Mouse (Mus musculus) embryo, embryonic 10 days (tissue): Measurements from ENCODE around the gene Smg5.
"Not testable (repeated sequence)": the region's sequence is repeated elsewhere in the genome, so short reads cannot be mapped to it uniquely, and the experiment has no call there.

Source experiments
- DNase-seq: peaks from one replicate; pipeline ENCODE4 v3.0.0-alpha.2; 2015; ENCODE audit warnings: low spot score

Gene Smg5

DNA sequence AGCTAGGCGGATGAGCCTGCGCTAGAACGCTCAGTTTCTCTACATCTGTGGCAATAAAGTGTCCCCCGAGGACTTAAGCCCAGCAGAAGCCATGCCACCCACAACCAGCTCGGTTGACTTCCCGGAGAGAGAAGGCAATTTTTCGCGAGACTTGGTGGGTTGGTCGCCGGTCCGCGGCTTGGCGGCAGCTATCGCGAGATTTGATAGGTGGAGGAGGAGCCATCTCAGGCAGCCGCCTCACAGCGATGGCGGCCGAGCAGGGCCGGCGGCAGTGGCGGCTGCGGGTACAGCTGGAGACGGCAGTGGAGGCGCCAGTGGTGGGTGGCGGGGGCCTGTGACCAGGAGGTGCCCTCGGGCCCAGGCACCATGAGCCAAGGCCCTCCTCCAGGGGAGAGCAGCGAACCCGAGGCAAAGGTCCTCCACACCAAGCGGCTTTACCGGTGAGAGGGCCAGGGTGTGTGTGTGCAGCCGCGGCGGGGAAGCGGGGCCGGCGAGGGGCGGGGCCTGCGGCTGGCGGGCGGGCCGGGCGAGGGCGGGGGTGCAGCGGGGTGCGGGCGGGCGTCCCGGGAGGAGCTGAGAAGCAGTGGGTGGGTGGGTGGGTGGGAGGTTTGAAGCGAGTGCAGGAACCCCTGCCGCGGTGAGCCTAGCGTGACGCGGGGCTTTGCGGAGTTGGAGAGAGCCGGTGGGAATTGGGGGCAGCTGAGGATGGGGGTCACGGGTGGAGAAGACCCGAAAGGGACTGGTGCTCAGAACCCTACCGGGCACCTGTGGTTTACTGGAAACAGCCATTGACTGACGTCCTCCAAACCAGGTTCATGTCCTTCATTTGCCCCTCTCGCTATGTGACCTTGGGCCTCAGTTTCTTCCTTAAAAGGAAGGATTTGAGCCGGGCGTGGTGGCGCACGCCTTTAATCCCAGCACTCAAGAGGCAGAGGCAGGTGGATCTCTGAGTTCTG is at the start of gene Smg5, which contains the start of gene Tmem79:
Smg5 (plus strand) TSS at position 203 of the 956 bp plus-strand sequence.
Tmem79 (minus strand) TSS at position 91 of the 956 bp plus-strand sequence.
- DNase-seq = peak; percentile 98

DNA sequence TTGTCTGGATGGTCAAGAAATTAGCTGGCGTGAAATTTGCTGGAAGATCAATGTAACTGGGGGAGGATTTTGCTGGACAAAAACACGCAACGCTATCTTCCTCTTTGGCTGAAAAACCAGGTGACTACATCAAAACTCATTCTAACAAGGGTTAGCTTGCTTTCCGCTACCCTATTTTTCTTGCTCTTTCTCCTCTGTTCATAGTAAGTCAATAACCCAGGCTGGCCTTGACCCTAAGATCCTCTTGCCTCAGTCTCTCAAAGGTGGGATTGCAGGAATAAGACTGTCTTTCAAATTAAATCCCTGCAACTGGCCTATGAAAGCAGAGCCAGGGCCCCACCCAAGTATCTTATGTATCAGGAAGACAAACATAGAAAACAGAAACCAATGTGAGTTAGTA is 49.0 kb upstream of the Smg5 start, which contains the start of gene Gm38392:
Gm38392 (minus strand) TSS at position 101 of the 400 bp plus-strand sequence.
- DNase-seq = no peak

DNA sequence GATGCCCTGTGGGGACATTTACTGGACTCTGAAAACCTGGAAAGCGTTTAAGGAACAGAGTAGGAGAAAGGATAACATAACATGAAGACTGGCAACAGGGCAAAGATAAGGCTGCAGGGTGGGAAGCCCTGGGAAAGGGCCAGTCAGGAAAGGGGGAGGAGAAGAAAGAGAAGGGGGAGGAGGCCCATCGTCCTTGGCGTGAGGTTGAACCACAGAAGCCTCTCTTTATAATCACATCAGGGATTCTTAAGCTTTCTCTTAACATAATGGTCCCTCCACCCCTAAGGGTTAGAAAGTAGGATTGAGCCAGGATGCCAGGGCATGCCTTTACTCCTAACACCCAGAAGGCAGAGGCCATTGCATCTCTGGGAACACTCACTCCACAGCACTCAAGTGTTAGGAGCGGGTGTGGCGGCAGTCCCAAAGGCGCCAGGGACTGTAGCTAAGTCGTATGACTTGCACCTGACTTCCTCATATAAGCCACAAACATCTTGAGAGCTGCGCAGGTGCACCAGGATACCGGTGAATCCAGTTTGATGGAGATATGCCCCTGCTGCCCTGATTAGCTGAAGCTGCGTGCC is 47.8 kb upstream of the Smg5 start:
- DNase-seq = not testable (repeated sequence)

GRCm38 (mm10) chr3:88291970-88292369 is 44.1 kb upstream of the Smg5 start:
- peak; percentile 33 for DNase-seq

- DNase-seq = not testable (repeated sequence)
Observed at GRCm38 (mm10) chr3:88295272-88295671, 40.8 kb upstream of the Smg5 start.

DNA sequence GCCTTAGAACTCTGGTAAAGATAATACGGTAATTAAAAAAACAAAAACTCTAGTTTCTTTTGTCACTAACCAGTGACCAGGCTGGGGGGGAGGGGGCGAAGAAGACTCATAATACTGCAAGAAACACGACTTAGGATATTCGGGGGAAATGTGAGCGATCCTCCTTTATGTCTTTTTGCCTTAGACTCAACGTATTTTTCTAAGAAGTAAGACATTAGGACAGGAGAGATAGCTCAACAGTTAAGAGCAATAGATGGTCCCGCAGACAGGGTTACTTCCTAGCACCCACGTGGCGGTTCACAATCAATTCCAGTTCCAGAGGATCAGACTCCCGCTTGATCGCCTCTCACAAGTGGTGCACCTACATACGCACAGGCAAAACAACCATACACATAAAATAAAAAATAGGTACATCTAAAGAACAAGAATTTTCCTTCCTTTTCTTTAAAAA is 39.9 kb upstream of the Smg5 start:
- no peak for DNase-seq

DNA sequence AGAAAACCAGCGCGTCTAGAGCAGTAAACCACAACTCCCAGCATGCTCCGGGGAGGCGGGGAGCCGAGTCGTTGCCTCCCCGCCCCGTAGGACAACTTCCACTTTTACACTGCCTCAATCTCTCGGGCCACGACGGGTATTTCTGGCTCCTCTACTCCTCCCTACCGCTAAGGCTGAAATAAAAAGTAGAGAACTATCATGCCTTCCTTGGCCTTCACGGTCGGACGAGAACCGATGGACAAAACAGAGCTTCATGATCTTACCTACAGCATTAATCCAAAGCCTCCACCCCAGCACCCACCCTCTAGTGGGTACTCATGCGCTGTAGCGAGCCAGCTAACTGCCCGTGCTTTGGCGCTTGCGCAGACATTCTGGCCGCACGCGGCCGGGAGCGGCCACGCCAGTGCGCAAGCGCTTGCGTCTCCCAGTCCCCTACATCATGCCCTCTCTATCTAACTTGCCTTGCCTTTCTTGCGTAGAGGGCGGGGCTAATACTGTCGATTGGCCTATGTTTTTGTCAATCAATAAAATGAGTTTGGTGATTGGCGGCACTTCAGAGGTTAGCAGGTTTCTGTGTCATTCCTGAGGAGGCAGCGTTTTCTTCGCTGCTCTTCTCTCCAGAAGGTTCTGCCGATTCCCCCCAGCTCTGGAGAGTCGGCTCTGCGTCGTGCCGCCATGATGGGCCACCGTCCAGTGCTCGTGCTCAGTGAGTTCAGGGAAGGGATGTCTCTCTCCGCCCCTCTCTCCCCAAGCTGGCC is 39.3 kb upstream of the Smg5 start, which contains the start of the genes Tsacc and Cct3:
Tsacc (minus strand) TSS at position 439 of the 758 bp plus-strand sequence.
Cct3 (plus strand) TSS at position 556 of the 758 bp plus-strand sequence.
- peak; percentile 98 for DNase-seq

- no peak for DNase-seq
Observed at GRCm38 (mm10) chr3:88297321-88297851, 38.7 kb upstream of the Smg5 start.

DNA sequence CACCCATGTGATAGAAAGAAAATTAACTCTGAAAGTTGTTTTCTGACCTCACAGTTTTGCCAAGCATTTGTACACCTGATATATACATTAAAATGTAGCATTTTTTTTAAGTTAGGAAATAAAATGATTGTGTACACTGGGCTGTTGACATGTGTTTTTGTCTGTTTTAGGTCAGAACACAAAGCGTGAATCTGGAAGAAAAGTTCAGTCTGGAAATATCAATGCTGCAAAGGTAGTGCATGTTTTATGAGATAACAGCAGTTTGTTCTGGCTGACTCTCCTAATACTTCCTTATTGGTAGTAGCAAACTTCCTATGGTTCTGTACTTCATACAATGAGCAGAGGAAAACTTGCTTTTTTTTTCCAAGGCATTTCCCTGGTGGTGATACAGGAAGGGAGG is 36.9 kb upstream of the Smg5 start:
- no peak for DNase-seq

GRCm38 (mm10) chr3:88324951-88325405 is 11.1 kb upstream of the Smg5 start, which contains the start of gene Glmp:
TSS of gene Glmp (plus strand) at chr3:88325023.
- peak; percentile 82 for DNase-seq

GRCm38 (mm10) chr3:88328956-88329355 is 7.1 kb upstream of the Smg5 start:
- DNase-seq = no peak

DNA sequence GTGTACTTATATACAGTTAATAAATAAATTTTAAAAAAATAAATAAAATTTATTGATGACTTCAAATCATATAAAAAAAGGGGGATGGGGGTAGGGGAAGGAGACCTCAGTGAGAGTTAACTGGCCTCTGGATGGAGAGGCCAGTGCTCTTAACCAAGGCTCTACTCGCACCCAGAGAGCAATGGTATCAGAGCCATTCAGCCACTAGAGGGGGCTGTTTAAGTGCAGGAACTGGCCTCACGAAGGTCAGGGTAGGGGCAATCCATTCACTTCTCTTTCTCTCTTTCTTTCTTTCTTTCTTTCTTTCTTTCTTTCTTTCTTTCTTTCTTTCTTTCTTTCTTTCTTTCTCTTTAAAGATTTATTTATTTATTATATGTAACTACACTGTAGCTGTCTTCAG is 4.8 kb upstream of the Smg5 start:
- peak; percentile 69 for DNase-seq

- no peak for DNase-seq
Observed at GRCm38 (mm10) chr3:88334029-88334658, 1.9 kb upstream of the Smg5 start.

DNA sequence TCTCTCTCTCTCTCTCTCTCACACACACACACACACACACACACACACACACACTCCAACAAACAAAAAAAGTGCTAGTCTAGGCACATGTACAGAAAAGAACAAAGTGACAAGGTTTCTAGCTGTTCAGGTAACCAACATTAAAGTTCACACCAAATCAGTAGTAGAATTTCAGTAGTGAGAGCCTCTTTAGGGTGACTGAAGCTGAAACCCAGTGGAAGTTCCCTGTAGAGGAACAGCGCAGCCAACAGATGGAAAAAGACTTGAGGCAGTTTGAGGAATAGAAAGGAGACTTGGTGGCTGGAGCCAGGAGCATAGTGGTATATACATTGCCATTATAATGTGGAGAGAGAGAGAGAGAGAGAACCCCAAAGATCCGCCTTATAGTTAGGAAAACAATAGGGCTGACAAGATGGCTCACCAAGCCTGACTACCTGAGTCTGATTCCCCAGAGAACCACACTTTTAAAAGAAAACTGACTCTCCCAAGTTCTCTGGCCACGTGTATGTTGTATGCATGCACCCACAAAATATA is 1.1 kb upstream of the Smg5 start:
- peak; percentile 10 for DNase-seq

DNA sequence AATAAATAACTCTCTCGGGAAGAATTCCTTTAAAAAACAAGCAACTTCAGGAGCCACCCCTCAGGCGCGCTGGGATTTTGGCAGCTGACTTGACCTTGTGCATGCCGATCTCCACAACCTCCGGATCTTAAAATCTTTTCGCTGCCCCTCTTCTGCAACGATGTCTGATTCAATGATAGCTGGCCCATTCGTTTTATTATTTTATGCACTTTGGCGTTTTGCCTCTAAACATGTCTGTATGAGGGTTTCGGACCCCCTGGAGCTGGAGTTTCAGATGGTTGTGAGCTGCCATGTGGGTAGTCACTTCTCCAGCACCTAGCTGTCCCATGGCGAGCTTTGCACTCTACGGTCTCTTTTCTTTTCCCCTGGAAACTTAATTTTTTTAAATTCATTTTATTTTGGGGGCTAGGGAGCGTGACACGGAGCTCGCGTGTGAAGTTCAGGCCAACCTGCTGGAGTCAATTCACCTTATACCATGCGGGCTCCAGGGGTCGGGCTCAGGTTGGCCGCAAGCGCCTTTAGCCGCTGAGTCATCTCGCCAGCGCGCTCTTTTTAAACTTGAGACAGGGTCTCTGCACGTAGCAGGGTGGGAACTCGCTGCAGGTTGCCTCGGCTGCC is 515 bp upstream of the Smg5 start:
- no peak for DNase-seq

DNA sequence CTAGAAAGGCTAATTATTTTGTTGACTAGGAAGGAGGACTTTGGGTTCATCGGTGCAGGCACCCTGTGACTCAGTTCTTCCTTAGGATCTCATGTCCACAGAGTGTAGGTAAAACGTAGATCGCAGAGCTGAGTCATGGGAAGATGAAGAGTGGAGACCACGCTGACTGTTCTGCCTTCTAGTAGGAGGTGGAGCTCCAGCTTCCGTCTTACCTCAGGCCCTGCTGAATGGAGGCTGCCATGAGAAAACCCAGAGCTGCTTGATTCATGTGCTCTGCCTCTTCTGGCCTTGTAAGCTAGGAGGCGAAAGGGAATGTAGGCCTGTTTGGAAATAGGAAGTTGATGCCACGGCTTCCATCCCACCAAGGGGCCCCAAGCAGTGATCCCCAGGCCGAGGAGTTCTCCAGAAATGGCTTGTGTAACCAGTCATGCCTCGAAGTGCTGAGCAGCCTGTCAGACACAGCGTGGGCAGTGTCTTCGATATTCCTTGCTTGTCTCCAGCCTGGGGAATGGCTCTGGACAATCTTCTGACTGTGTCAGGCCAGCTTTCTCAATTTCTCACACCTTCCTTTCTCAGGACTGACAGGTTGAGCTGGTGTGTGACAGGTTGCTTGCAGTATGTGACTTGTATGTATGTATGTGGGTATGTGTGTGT is 1.4 kb downstream of the Smg5 start:
- DNase-seq = peak; percentile 19

DNA sequence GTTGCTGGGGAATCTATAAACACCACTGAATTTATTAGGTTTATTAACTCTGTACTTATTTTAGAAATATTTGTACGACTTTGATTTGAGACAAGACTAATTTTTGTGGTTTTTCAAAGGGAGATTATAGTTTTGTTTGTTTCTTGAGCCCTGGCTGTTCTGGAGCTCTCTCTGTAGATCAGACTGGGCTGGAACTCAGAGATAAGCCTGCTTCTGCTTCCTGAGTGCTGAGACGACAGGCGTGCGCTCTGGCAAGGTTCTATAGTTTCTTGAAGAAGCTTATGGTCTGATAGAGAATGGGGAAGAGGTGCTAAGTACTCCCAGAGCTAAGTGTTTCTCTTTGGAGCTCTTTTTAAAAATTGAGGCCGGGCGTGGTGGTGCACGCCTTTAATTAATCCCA is 2.3 kb downstream of the Smg5 start:
- no peak for DNase-seq

DNA sequence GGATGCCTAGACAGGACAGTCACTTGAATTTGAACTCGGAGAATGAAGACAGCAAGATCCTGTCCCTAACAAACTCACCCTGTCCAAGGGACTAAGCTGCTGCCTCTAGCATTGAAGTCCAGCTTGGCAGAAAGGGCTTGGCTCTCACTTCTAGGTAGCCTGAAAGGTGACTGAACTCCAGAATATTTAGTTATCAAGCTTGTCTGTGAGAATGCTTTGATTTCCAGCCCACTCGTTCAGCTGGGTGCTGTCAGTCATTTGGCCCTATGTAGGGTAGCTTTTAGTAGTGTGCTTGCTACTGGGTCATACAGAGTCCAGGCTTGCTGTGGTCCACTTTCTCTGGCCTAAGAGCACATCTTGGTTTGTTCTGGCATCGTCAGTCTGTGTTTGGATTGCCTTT is 2.9 kb downstream of the Smg5 start:
- no peak for DNase-seq

DNA sequence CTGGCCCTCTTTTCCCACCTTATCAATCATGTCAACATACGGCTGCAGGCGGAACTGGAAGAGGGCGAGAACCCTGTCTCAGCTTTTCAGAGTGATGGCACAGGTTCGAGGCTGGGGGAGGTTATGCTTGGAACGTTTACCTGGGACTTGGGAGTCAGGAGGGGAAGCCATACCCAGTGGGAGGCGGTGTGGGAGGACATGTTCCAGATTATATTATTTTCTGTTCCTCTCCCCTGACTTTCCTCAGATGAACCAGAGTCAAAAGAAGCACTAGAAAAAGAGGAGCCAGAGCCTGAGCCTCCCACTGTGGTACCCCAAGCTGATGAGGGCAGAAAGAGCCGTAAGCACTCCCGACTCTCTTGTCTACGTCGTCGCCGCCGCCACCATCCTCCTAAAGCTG is 14.7 kb downstream of the Smg5 start:
- no peak for DNase-seq

DNA sequence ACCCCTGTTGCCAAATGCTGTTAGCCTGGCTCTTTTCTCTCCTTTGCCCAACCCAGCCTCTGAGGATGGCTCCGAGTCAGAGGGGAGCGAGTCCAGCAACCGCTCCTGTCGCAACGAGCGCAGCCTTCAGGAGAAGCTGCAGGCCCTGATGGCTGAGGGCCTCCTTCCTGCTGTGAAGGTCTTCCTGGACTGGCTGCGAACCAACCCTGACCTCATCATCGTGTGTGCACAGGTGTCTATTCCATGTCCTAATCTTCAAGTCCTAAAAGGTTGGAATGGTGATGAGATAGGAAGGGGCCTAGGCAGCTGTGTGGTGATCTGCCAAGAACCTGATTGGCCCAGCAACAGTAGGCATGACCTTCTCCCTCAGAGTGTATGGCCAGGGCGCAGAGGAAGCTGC is 16.8 kb downstream of the Smg5 start:
- DNase-seq = no peak
